In genomic region chr4:125324495-125324894, GRCm38 (mm10) we compare ENCODE assay signal across 24 mouse cellular contexts.
"Had no signal": no experiment of that assay in that cellular context is flagged by ENCODE, and none has a peak within 500 bp of the region (broad histone marks: within the 10 kb centered on the region; RNA-seq: fewer than 3 reads in every experiment).

No protein-coding gene starts in this region.

- H3K36me3 ChIP-seq: heart, embryonic 10.5 days; heart, embryonic 12.5 days; hindbrain, embryonic 13.5 days; hindbrain, embryonic 15.5 days; limb, embryonic 10.5 days; limb, embryonic 12.5 days; liver, embryonic 13.5 days; liver, embryonic 15.5 days had no signal

- DNase-seq: gastrocnemius, postnatal 14 days; gastrocnemius, postnatal 36 days; heart, adult 2 months; heart, postnatal 10 days; heart, postnatal 36 days; kidney, adult 11 months; kidney, adult 2 months; kidney, postnatal 10 days; kidney, postnatal 25 days; kidney, postnatal 4 days; liver; liver, embryonic 13.5 days had no signal

- ATAC-seq: hindbrain, postnatal 0 days; intestine, embryonic 16.5 days had no signal

- H3K9ac ChIP-seq: heart, embryonic 12.5 days; hindbrain, embryonic 13.5 days; hindbrain, embryonic 15.5 days; limb, embryonic 12.5 days; liver, embryonic 13.5 days; liver, embryonic 15.5 days had no signal

- H3K4me1 ChIP-seq: heart, embryonic 10.5 days; heart, embryonic 12.5 days; limb, embryonic 10.5 days; limb, embryonic 12.5 days; liver, embryonic 13.5 days; liver, embryonic 15.5 days had no signal

- H3K4me3 ChIP-seq: heart, adult 2 months; heart, embryonic 10.5 days; heart, embryonic 12.5 days; hindbrain, embryonic 13.5 days; hindbrain, embryonic 15.5 days; layer of hippocampus, adult 2 months; left cerebral cortex, adult 2 months; limb, embryonic 10.5 days; limb, embryonic 12.5 days; liver, embryonic 13.5 days; liver, embryonic 15.5 days had no signal

- H3K27me3 ChIP-seq: liver, embryonic 13.5 days; liver, embryonic 15.5 days had no signal

- H3K9me3 ChIP-seq: heart, embryonic 10.5 days; heart, embryonic 12.5 days; hindbrain, embryonic 13.5 days; hindbrain, embryonic 15.5 days; limb, embryonic 10.5 days; limb, embryonic 12.5 days; liver, embryonic 13.5 days; liver, embryonic 15.5 days had no signal

- H3K4me2 ChIP-seq: heart, embryonic 12.5 days; hindbrain, embryonic 13.5 days; hindbrain, embryonic 15.5 days; limb, embryonic 12.5 days; liver, embryonic 11.5 days; liver, embryonic 13.5 days; liver, embryonic 15.5 days had no signal

- H3K27ac ChIP-seq: heart, adult 2 months; heart, embryonic 10.5 days; hindbrain, embryonic 13.5 days; hindbrain, embryonic 15.5 days; hindbrain, postnatal 0 days; layer of hippocampus, adult 2 months; left cerebral cortex, adult 2 months; limb, embryonic 10.5 days; limb, embryonic 12.5 days; liver, embryonic 13.5 days; liver, embryonic 15.5 days had no signal
